Mouse (Mus musculus) MEL (cell line): ENCODE results near the gene Scfd2. TPM values are rescaled to one million over a fixed set of nuclear protein-coding genes. Genes with fewer than 3 reads are reported as not detected.

Experiments
- DNase-seq: peaks from one replicate; pipeline ENCODE4 v3.0.0; 2011; ENCODE audit warnings: low read depth, low spot score
- H3K27ac ChIP-seq: 2 replicates; pipeline ENCODE4 v1.5.1; 2012; ENCODE audit warnings: low read depth, mild to moderate bottlenecking, control low read depth, low read length, moderate library complexity; ENCODE audit not compliant: control insufficient read depth
- H3K27me3 ChIP-seq, 2 experiments: fragments of 150-350 bp in 1 of 2; sonication (generic) in 1 of 2; 2 replicates each; pipeline ENCODE4 v1.6.1; 2012; ENCODE audit warnings: low read length in 2 of 2, mild to moderate bottlenecking in 2 of 2, improper control_type of control experiment in 1 of 2, moderate library complexity in 1 of 2; ENCODE audit not compliant: insufficient read depth in 2 of 2, control insufficient read depth in 1 of 2
- H3K36me3 ChIP-seq, 2 experiments: 2 replicates each; pipeline ENCODE4 v1.6.1; 2012 to 2014; ENCODE audit warnings: low read length in 2 of 2, improper control_type of control experiment in 1 of 2, inconsistent platforms in 1 of 2, mild to moderate bottlenecking in 1 of 2; ENCODE audit not compliant: insufficient read depth in 2 of 2, control insufficient read depth in 1 of 2
- H3K4me1 ChIP-seq, 2 experiments: fragments of 150-350 bp in 1 of 2; sonication (generic) in 1 of 2; 2 replicates each; pipeline ENCODE4 v1.6.1; 2012; ENCODE audit warnings: low read length in 2 of 2, improper control_type of control experiment in 1 of 2, mild to moderate bottlenecking in 1 of 2; ENCODE audit not compliant: insufficient read depth in 2 of 2, control insufficient read depth in 1 of 2
- H3K4me3 ChIP-seq, 2 experiments: fragments of 150-350 bp in 1 of 2; sonication (generic) in 1 of 2; 2 replicates each; pipeline ENCODE4 v1.5.1; 2012; ENCODE audit warnings: low read depth in 2 of 2, low read length in 2 of 2, mild to moderate bottlenecking in 2 of 2, moderate library complexity in 2 of 2, control low read depth in 1 of 2, improper control_type of control experiment in 1 of 2; ENCODE audit not compliant: control insufficient read depth in 1 of 2, insufficient read depth in 1 of 2
- H3K79me2 ChIP-seq: 2 replicates; pipeline ENCODE4 v1.6.1; 2012; ENCODE audit warnings: mild to moderate bottlenecking, low read length, moderate library complexity; ENCODE audit not compliant: control insufficient read depth, poor library complexity, insufficient read depth
- H3K9ac ChIP-seq: 2 replicates; pipeline ENCODE4 v1.6.1; 2012; ENCODE audit warnings: low read depth, mild to moderate bottlenecking, control low read depth, low read length, moderate library complexity; ENCODE audit not compliant: control insufficient read depth, poor library complexity, severe bottlenecking
- H3K9me3 ChIP-seq: fragments of 150-350 bp; sonication (generic); replicated peaks from 2 replicates; pipeline ENCODE4 v1.6.1; 2012; ENCODE audit warnings: mild to moderate bottlenecking, low read length, improper control_type of control experiment, moderate library complexity; ENCODE audit not compliant: insufficient read depth
- CHD1 ChIP-seq: IDR thresholded peaks from 2 replicates; pipeline ENCODE4 v1.6.1; 2012; ENCODE audit warnings: low read depth, mild to moderate bottlenecking, inconsistent platforms, low read length, improper control_type of control experiment
- E2F4 ChIP-seq: IDR thresholded peaks from 2 replicates; pipeline ENCODE4 v1.6.1; 2011; ENCODE audit warnings: low read depth, low read length, improper control_type of control experiment, borderline replicate concordance
- EP300 ChIP-seq, 2 experiments: IDR thresholded peaks; 2 replicates each; pipeline ENCODE4 v1.6.1; 2011; ENCODE audit warnings: improper control_type of control experiment in 2 of 2, low read length in 2 of 2, low read depth in 1 of 2, mild to moderate bottlenecking in 1 of 2
- ETS1 ChIP-seq: IDR thresholded peaks from 2 replicates; pipeline ENCODE4 v1.6.1; 2012; ENCODE audit warnings: low read depth, mild to moderate bottlenecking, inconsistent platforms, low read length, improper control_type of control experiment, moderate library complexity
- GABPA ChIP-seq: IDR thresholded peaks from 2 replicates; pipeline ENCODE4 v1.6.1; 2012; ENCODE audit warnings: low read depth, mild to moderate bottlenecking, inconsistent platforms, low read length, improper control_type of control experiment, moderate library complexity
- GATA1 ChIP-seq: IDR thresholded peaks from 2 replicates; pipeline ENCODE4 v1.6.1; 2011; ENCODE audit warnings: low read depth, low read length, improper control_type of control experiment
- JUND ChIP-seq: IDR thresholded peaks from 2 replicates; pipeline ENCODE4 v1.6.1; 2011; ENCODE audit warnings: low read depth, mild to moderate bottlenecking, improper control_type of control experiment, low read length
- MAFK ChIP-seq: IDR thresholded peaks from 2 replicates; pipeline ENCODE4 v1.6.1; 2011; ENCODE audit warnings: low read depth, mild to moderate bottlenecking, low read length, improper control_type of control experiment, borderline replicate concordance
- MYC ChIP-seq: IDR thresholded peaks from 2 replicates; pipeline ENCODE4 v1.6.1; 2011; ENCODE audit warnings: low read depth, mild to moderate bottlenecking, low read length, improper control_type of control experiment, moderate library complexity
- RAD21 ChIP-seq: IDR thresholded peaks from 2 replicates; pipeline ENCODE4 v1.6.1; 2011; ENCODE audit warnings: mild to moderate bottlenecking, low read depth, low read length, improper control_type of control experiment
- SIN3A ChIP-seq: IDR thresholded peaks from 2 replicates; pipeline ENCODE4 v1.6.1; 2012; ENCODE audit warnings: low read length, improper control_type of control experiment, inconsistent platforms
- TAL1 ChIP-seq: IDR thresholded peaks from 2 replicates; pipeline ENCODE4 v1.6.1; 2012; ENCODE audit warnings: mild to moderate bottlenecking, inconsistent platforms, low read length, moderate library complexity, mixed read lengths
- TBP ChIP-seq: IDR thresholded peaks from 2 replicates; pipeline ENCODE4 v1.8.0; 2011; ENCODE audit warnings: low read depth, low read length, improper control_type of control experiment
- UBTF ChIP-seq: IDR thresholded peaks from 2 replicates; pipeline ENCODE4 v1.6.1; 2012; ENCODE audit warnings: low read depth, mild to moderate bottlenecking, inconsistent platforms, low read length, improper control_type of control experiment, moderate library complexity, borderline replicate concordance; ENCODE audit not compliant: insufficient read depth
- USF1 ChIP-seq: IDR thresholded peaks from 2 replicates; pipeline ENCODE4 v1.6.1; 2014; ENCODE audit warnings: low read depth, mild to moderate bottlenecking, inconsistent platforms, low read length, improper control_type of control experiment, moderate library complexity
- ZC3H11A ChIP-seq: IDR thresholded peaks from 2 replicates; pipeline ENCODE4 v1.6.1; 2012; ENCODE audit warnings: low read depth, mild to moderate bottlenecking, inconsistent platforms, low read length, improper control_type of control experiment
- ZMIZ1 ChIP-seq: IDR thresholded peaks from 2 replicates; pipeline ENCODE4 v1.6.1; 2012; ENCODE audit warnings: low read depth, mild to moderate bottlenecking, inconsistent platforms, low read length, improper control_type of control experiment, moderate library complexity
- ZNF384 ChIP-seq: IDR thresholded peaks from 2 replicates; pipeline ENCODE4 v1.6.1; 2012; ENCODE audit warnings: low read depth, mild to moderate bottlenecking, inconsistent platforms, low read length, improper control_type of control experiment
- polyA plus RNA-seq, 2 experiments: library from polyadenylated mRNA; stranded (reverse) in 1 of 2; unstranded in 1 of 2; fragments of >175 nt in 1 of 2; fragments of >200 nt in 1 of 2; gene quantifications; 2 replicates each; pipeline versions ENCODE4 v1.2.1 to v1.2.4; 2012; ENCODE audit warnings: low replicate concordance in 2 of 2, low read depth in 1 of 2; ENCODE audit not compliant: insufficient read length in 2 of 2, insufficient read depth in 1 of 2, missing spikeins in 1 of 2
- total RNA-seq: library from RNA; depleted of rRNA; stranded (reverse); fragments of 300-350 nt; gene quantifications from 2 replicates; pipeline ENCODE4 v1.2.3, GENCODE M21; 2012

Scfd2 gene
- total and polyA plus RNA-seq, 3 experiments: 18.8 to 20.3 TPM; not detected in 1

DNA sequence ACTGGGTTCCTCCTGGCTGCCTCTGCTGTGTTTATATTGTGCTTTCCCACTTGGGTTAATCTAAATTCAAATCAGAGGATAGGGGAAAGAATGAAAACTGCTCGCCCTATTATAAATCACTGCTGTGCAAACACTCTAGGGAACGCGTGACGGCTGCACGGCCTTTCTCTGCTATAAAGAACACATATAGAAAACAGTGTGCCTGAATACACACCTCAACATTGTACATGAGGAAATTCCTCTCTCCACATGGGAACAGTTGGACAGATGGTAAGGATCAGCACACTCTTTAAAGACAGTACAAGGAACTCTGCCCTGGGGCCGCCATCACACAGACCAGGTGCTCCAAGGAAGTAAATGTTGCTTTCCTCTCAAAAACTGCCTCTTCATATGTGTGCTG, 166.2 kb downstream of the Scfd2 start:
- Histone ChIP-seq H3K27ac (no peak overlapping the region), H3K4me3 (no peak overlapping the region), H3K36me3 (peaks cover 0 to 7% of the 10 kb centered on the region in 2 experiments; a peak in 3 of 4 replicates), H3K4me1 (peaks cover 7 to 9% of the 10 kb centered on the region in 2 experiments), H3K9ac (no peak overlapping the region), H3K9me3 (no peaks in the 10 kb centered on the region), H3K79me2 (no peaks in the 10 kb centered on the region), H3K27me3 (no peaks in the 10 kb centered on the region)
- TF ChIP-seq MYC (no peak), TBP (no peak), E2F4 (no peak), SIN3A (no peak), JUND (no peak), MAFK (no peak), ZMIZ1 (no peak), CHD1 (no peak), TAL1 (no peak), ETS1 (no peak), GATA1 (no peak), ZC3H11A (no peak), EP300 (IDR thresholded peaks at IDR 0.05; ENCODE audit: low read depth in 1 of 2, low read length in 2 of 2) (no peak), GABPA (no peak), USF1 (no peak), RAD21 (no peak), ZNF384 (no peak), UBTF (no peak)
- DNase-seq: no peak

DNA sequence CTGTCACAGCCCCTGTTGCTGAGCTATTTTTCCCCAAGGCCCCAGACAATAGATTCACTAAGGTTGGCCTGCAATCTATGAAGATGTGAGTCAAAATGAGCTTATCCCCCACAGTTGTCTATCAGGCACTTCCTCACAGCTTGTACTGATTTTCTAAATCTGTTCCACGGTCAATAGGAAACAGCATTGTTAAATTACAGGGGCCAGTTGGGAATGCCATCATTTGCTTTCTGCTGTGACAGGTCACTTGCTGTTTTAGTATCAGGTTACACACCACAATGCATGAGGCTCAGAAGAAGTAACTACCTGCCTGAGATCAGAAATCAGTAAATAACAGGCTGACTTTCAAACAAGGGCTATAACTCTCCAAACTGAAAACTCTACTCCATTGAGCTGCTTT, 168.3 kb downstream of the Scfd2 start:
- TF ChIP-seq ZMIZ1 (no peak), GATA1 (no peak)
- TF ChIP-seq, all 39 proteins: peak for 0

More for the DNA sequence above, 168.3 kb downstream of the Scfd2 start:
- H3K27me3 ChIP-seq: no peaks in the 10 kb centered on the region
- no peak overlapping the region for H3K9ac ChIP-seq
- H3K36me3 ChIP-seq: peaks cover 0 to 7% of the 10 kb centered on the region in 2 experiments; a peak in 3 of 4 replicates
- no peak overlapping the region for H3K27ac ChIP-seq
- H3K9me3 ChIP-seq: no peaks in the 10 kb centered on the region
- H3K79me2 ChIP-seq: no peaks in the 10 kb centered on the region
- DNase-seq: no peak
- H3K4me1 ChIP-seq: peaks cover 7 to 9% of the 10 kb centered on the region in 2 experiments
- H3K4me3 ChIP-seq: no peak overlapping the region
